Mouse (Mus musculus): ENCODE data around the gene Cyp4x1.

Gene Cyp4x1

DNA sequence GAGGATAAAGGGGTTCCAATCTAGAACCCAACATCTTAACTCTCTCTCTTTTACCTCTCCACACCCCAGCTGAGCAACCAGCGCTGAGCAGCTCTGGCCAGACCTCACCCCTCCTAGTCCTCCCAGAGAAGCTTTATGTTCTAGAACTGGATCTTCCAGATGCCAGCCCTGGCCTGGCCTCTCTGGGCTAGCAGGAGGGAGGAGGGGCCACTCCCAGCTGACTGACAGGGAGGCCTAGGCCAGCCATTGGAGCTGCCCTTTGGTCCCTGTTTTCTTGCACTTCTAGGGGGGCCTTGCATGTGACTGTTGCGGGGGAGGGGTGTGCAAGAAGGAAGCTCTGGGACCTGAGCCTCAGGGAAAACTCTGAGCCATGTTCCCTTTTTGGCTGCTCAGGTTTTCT is 43.5 kb downstream of the Cyp4x1 start:
- in situ Hi-C loops (cut with MboI) = no loop called here

DNA sequence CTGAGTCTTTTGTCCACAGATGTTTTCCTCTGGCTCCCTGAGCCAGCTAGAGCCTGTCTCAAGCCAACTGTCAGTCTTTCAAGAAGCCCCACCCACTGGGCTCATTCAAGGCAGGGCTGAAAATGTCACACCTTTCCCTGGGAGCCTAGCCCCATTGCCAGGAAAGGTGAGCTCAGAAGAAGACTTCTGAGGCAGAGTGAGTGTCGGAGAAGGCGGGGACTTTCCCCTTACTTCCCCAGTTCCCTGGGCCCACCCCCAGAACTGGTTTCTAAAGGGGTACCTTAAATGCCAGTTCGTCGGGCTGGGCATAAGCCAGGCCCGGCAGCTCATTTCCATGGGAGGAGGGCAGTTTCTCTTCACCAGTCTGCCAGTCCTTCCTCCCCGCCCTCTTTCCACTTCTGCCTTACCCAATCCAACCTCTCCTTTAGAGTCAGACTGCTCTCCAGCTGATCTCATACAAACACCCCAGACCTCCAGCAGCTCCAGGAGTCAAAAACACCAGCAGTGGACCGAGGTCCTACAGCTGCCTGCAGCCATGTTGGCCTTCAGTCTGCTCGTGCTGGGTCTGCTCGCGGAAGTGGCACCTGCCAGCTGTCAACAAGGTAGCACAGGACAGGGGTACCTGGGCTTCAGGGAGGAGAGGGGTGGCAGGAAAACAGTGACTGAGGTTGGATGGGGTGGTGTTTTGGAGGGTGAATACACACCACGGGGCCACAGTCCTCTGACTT is 45.3 kb downstream of the Cyp4x1 start, which contains the start of gene Pdzk1ip1:
Pdzk1ip1 (plus strand) TSS at position 98 of the 728 bp plus-strand sequence.
- in situ Hi-C loops (cut with MboI) = no loop called here

DNA sequence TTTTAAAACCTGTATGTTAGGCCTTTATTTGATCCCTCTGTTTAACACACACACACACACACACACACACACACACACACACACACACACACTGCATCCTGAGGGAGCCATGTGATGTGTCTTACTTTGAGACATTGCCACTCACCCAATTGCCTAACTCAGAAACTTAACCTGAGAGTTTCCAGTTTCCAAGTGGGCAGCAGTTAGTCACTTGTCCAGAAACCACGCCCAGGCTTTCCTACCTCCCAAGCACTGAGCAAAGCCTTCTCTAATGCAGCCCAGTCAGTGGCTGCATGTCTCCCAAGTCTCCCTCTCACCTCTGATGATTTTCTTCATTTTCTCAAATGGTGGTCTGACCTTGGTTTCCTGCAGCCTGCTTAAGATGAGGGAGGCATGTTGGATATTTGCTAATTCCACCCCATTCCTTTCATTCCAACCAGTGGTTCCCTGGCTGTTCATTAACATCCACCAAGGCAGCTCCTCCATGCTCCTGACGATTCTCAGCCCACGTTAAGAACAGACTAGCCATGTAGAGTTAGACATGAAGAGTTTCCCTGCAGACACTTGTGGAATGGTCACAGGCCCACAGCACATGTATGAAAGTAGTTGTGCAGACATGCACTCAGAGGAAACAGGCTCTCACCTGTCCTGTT is 47.2 kb downstream of the Cyp4x1 start:
- in situ Hi-C loops (cut with MboI) = no loop called here

DNA sequence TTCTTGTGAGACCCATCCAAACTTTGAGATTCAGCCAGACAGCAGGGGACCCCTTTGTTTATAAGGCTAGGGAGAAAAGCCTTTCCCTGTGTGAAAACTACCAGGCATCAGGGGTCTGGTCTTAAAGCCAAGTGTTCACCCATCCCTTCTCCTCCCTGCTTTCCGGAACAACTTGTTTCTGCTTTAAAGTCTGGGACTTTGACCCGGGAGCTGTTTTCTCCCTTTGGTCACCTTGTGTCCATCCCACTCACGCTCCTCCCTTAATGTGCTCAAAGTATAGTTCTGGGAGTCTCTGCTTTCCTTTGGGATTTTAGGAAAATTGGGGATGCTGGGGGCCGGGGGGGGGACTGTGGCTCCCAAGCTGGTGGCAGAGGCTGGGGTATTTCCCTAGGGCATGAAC is 47.8 kb downstream of the Cyp4x1 start:
- in situ Hi-C loops (cut with MboI) = no loop called here

DNA sequence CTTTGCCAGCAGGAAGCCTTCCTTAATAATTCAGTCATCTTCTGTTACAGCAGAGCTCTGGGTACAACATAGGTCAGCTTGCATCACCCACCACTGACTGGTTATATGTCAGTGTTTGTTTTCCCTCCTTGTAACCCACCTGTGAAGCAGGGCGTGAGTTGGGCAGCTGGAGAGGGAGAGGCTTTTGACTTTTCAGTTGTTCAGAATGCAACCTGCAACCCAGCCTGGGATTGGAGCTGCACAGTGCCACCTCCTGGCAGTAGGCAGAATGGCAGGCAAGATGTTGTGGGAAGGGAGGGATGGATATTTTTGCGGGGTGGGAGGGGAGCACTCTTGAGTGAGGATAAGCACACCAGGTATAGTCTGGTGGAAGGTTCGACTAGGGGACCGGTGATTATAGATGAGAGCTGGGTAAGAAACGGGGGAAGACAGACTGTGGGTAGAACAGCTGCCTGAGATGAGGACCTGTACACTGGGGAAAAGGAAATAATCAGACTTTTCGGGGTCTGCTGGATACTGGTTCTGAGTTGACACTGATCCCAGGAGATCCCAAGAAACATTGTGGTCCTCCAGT is 48.5 kb downstream of the Cyp4x1 start:
- in situ Hi-C loops (cut with MboI) = no loop called here

DNA sequence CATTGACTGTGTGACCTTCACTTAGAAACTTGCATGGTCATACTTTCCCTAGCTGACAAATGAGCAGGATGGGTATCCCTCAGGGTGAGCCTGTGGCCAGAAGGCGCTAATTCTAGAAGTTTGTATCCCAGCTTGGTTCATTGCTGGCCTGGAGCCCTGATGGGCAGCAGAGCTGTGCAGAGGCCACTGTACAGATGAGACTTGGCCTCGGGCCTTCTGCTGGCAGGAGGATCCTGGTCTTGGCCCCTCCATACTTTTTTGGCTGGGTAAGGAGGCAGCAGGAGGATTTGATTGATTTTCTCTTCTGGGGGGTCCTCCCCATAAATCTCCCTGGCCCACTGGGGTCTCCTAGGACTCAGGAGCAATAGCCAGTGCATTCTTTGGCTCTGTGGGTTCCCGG is 51.0 kb downstream of the Cyp4x1 start:
- in situ Hi-C loops (cut with MboI) = no loop called here

DNA sequence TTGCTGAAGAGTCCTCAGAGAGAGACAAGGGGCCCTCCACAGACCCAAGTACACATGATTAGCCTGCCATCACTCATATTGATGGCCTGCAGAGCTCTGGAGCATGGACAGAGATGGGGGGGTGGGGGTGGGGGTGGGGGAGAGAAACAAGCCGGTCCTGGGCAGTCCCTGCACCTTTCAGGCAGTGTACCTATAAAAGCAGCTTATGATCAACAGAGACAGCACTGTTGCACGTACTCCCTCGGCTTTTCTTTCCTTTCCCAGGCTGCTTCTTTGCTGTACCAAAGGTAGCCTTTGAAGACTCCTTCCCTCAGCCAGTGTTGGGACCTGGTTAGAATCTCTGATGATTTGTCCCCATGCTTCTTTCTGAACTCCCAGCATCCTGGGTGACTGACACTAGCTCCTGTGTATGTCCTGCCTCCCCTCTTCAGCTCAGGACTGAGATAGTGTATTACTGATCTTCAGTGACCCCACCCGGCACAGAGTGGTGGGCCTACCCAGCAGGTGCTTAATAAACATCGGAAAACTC is 54.2 kb downstream of the Cyp4x1 start:
- in situ Hi-C loops (cut with MboI) = no loop called here

DNA sequence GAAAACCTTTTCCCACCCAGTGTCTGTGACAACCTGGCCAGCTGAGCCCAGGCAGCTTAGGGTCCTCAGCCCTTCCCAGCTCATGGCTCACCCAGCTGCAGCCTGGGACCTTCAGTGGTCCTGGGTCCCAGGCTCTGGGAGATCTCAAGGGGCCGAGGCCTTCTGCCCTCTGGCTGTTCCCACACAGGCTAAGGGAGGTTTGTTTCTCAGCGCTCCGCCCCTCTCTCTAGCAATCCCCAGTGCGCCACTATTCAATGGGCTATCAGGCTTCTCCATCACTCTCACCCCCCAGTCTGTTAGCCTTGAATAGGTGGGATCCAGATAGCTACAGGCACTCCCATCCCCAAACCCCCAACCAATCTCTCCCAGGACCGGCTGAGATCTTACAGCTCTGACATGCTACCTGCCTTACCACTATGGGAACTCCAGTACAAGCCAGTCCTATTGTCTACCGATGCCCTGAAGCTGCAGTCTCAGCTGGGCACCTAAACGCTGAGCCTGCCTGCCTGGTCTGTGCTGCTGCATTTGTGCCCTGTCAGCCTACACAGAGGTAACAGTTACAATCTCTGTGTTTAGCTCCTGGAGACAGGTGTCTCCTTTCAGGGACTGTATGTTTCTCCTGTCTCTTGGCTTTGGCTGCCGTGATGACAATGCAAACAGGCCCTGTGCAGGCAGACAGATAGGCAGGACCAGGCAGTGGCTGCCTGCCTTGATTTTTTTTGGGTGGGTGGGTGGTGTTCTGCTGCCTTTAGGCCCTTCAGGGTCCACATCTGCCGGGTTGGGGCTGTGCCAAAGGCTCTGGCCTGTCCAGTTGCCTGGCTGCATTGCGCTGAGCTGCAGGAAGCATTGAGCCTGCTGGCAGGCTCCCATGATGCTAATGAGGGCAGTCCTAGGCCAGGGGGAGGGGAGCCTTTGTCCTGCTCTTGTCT is 54.9 kb downstream of the Cyp4x1 start:
- in situ Hi-C loops (cut with MboI) = no loop called here

DNA sequence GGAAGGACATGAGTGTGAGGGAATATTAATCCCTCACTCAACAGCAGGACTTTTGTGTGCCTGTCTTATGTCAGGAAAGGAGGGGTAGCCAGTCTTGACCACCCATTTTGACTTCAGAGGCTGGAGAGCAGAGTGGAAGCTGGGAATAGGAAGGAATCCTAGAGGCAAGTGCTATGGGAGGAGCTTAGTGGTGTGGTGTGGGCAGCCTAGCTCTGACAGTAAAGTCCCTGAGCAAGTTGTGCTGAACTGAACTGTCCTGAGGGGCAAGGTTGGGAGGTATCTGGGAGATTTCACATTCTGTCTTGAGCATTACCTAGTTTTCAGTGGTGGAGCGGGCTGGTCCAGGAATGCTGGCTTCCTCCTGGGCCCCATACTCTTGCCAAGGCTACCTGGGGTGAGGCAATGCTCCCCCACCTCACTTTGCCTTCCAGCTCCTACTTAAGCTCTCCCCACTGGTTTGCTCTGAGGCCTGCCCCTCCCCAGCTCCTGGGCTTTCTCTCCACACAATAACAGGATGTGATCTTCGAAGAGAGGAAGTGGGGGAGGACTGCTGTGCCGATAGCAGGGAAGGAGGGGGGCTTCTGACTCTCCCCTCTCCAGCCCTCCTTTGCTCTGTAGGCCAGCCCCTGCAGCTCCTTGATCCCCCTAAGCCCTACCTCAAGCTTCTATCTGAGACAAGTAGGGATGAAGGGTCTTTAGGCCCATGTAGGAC is 58.7 kb downstream of the Cyp4x1 start:
- in situ Hi-C loops (cut with MboI) = no loop called here

DNA sequence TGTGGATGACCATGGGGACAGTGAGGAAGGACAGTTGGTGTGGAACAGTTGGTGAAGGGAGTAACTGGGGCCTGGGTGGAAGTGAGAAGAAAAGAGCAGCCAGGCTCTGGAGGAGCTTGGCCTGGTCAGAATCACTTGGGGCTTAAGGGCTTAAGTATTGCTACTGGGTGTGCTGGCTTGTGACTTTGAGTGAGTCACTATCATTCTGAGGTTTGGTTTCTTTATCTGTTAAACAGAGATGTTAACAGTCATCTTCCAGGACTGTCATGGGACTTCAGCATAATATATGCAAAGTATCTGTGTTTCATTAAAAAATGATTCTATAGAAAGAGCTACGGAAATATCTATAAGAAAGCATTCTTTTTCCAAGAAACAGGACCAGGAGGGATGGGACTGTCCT is 59.3 kb downstream of the Cyp4x1 start:
- in situ Hi-C loops (cut with MboI) = no loop called here

DNA sequence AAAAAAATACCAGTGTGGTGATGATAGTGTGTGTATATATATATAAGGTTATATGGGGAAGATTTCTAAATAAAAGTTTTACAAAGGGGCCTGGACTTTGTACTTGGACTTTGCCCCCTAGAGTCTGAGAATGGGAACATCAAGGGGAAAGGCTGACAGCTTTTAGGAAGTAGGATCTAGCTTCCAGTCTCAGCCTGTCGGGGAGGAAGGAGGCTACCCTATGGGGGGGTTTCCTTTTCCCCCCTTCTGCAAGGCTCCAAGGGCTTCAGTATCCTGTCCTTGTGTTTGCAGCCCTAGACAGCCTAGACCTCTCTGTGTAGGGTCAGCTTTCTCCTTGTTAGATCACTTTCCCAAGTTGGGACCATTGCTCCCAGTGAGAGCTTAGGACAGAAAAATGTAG is 62.4 kb downstream of the Cyp4x1 start:
- in situ Hi-C loops (cut with MboI) = no loop called here

DNA sequence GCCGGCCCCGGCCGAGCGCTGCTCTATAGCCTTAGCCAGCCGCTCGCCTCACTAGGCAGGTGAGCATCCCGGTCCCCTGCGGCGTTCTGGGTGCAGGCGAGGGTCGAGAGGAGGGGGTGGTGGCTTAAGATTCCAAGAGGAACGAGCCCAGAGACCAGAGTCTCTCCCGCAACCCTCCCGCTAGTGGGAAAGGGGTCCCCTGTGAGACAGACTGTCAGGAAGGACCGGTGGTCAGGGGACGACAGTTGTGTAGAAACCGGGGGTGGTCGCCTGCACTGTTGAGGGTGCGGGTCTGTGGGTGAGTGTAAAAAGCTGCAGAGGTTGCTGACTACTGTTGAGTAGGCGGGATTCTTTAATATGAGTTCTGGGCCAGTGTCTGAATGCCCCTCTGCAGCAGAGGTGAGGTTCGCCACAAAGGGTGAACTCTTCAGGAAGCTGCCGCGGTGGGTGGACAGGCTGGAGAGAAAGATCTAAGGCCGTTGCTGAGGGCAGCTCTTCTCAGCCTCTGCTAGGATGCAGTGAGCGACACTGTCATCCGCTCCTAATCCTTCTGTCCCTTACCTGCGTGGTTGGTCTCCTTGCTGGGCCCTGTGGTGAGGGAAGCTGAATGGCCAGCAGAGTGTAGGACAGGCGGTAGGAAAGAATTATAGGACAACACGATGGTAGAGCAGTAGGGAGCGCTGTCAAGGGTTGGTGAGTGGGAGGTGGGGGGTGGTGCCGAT is 70.4 kb downstream of the Cyp4x1 start:
- in situ Hi-C loops (cut with MboI) = no loop called here

DNA sequence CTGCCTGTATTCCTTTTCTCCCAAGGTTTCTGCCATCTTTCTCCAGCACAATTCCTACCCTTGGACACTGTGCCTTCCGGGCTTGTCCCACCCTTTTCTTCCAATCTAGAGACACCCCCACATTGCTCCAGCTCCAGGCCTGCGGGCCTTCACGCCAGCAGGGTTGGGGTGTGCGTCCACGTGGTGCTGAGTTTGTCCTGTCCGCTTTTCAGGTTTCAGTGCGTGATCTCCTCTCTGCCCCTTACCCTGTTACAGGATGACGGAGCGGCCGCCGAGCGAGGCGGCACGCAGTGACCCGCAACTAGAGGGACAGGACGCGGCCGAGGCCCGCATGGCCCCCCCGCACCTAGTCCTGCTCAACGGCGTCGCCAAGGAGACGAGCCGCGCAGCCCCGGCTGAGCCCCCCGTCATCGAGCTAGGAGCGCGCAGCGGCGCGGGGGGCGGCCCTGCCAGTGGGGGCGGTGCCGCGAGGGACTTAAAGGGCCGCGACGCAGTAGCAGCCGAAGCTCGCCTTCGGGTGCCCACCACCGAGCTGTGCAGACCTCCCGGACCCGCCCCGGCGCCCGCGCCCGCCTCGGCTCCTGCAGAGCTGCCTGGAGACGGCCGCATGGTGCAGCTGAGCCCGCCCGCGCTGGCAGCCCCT is 71.1 kb downstream of the Cyp4x1 start:
- in situ Hi-C loops (cut with MboI) = no loop called here

DNA sequence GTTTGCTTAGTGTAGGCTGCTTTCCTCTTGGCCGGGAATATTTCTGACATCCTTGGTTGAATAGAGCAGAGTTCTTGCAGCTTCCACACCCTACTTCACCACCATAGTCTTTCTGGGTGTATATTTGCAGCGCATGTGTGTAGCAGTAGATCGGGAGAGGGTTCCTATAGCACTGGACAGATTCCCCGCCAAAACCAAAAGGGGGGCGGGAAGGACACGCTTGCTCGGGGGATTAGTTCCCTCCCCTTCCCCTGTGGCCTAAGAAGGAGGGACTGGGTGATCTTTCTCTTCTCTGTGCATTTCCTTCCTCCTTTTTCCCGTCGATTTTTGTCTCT is 71.6 kb downstream of the Cyp4x1 start:
- in situ Hi-C loops (cut with MboI) = no loop called here

DNA sequence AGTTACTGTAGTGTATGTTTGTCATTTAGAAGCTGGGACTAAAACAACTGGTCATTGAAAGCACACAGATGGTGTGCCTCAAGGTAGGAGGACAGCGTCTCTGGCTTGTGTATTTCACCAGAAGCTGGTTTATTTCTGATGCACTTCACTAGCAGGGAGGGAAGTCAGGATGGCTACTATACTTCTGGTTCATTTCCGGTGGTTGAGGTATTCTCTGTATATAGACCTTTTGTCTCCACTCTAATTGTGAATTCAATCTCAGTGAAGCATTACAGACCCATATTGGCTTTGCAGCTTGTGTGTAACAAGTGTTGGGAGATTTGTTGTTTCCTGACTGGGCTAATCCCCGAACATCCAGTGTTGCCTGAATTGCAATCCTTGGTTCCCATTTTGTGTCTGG is 73.3 kb downstream of the Cyp4x1 start:
- in situ Hi-C loops (cut with MboI) = no loop called here

DNA sequence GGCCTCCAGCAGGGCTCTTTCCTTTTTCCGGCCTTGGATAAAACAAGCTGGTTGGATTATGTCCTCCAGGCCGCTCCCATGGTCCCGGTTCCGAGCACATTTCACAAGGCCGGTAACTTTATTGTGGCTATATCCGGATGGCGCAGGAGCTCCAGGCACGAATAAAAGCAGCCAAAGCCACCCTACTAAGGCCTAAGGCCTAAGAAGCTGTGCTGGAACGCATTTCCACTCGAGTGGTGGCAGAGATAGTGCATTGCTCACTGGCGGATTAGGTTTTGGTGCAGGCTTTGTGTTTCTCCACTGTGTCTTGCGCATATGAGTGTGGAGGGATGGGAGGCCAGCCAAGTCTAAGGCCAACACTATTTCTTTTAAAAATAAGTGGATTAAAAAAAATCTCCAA is 74.2 kb downstream of the Cyp4x1 start:
- in situ Hi-C loops (cut with MboI) = no loop called here

DNA sequence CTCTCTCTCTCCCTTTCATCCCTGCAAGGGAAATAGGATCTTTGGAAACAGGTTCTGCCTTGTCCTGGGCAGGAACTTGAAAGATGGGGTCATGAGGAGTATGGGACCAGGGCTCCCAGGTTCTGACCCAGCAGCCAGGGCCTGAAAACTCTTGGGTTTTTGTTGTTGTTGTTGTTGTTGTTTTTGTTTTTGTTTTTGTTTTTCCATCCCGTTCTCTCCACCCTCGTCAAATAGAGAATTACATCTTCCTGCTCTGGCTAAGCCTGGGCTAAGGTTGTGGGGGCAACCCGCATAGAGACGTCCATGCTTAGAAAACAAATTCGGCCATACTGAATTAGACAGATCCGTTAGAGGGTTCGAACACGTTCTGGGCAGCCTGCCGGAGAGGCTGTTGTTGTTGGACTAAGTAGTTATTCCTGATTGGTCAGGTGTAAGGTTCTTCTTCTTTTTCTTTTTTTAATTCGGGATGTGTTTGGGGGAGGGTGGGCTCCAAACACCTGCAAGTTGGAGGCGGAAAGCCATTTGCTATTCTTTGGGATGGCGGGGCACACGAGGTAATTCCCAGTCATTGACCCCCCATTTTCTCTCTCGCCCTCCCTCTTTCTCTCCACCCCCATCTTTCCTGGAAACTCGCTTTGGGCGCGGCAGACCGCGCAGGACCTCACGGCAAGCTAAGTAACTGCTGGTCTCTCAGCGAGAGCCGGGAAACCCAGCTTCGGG is 75.0 kb downstream of the Cyp4x1 start:
- in situ Hi-C loops (cut with MboI) = no loop called here

DNA sequence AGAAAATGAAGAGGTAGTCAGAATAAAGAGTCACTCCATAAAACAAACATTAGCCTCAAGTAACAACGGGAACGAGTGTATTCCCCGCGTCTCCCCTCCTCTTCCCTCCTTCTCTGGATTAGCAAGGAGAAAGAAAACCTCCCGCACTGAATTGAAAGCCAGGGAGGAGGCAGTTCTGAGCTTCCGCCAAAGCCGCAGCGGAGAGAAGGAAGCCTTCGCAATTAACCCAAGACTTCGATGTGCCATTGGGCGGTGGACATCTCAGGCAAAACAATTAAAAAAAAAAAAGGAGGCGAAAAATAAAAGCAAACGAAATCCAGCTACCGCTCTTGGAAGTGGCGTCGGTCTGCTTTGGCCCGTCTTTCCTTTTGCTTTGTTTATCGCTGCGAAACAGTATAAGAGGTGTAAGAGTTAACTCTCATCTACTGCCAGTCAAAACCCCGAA is 75.7 kb downstream of the Cyp4x1 start:
- in situ Hi-C loops (cut with MboI) = no loop called here

DNA sequence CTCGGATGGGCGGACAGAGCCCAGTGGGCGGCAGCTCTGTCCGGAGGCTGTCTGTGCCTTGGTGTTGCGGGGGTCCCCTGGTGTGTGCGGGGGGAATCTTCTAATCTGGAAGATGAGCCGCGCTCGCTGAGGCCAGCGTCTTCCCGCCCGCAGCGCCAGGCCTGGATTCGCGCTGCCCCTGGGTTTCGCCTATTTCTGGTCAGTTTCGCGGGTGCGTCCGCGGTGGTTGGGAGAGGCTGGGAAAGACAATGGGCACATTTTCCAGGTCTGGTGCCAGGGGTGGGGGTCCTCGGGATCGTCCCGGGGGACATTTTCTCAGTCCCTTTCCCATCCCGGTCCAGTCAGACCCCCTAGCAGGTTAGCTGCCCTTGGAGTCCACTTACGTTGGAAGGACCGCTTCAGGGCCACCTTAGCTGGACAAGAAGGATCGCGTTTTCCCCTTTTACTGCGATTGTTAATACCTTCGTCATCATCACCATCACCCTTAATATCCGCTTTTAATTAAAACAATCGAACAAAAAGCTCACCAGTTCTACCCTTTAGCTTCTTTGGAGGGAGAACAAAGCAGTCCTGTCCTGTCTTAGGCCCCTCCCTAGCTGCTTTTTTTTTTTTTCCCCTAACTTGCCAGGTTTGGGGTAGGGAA is 76.3 kb downstream of the Cyp4x1 start:
- in situ Hi-C loops (cut with MboI) = no loop called here
